In genomic region chr6:108226230-108226629, GRCm38 (mm10) we compare ENCODE assay signal across 21 mouse cellular contexts. TPM values are rescaled to one million over a fixed set of nuclear protein-coding genes. Genes with fewer than 3 reads are reported as not detected.
DNase-seq lines count a peak whose midpoint lies in the region; ATAC-seq lines count a peak whose summit lies in the region.
"Had no signal": no experiment of that assay in that cellular context is flagged by ENCODE, and none has a peak within 500 bp of the region (broad histone marks: within the 10 kb centered on the region; RNA-seq: fewer than 3 reads in every experiment).

No protein-coding gene starts in this region.

- peak; percentile 34 for DNase-seq in embryo, embryonic 10.5 days (ENCODE audit: low spot score)
- DNase-seq in embryo, embryonic 11 days = no peak
- DNase-seq in heart, embryonic 10.5 days (ENCODE audit: low spot score) = no peak
- DNase-seq in embryonic facial prominence, embryonic 10.5 days (ENCODE audit: low spot score) = peak; percentile 34
- DNase-seq in limb, embryonic 10.5 days (ENCODE audit: low spot score) = no peak
- no peak for DNase-seq in hindbrain, embryonic 14.5 days (ENCODE audit: low spot score)
- no peak for DNase-seq in thymus, postnatal 36 days
- DNase-seq: adrenal gland, adult 8-10 months; adrenal gland, postnatal 14 days; adrenal gland, postnatal 36 days; cerebellum, adult 11-12 months; cerebellum, adult 2 months; cerebellum, adult 9-10 months; cerebellum, postnatal 10 days; cerebellum, postnatal 25 days; forebrain, postnatal 0 days had no signal

- H3K9me3 ChIP-seq in heart, embryonic 10.5 days = no peaks in the 10 kb centered on the region
- H3K9me3 ChIP-seq in heart, embryonic 12.5 days (replicated peaks) = no peaks in the 10 kb centered on the region
- no peaks in the 10 kb centered on the region for H3K9me3 ChIP-seq in embryonic facial prominence, embryonic 10.5 days
- H3K9me3 ChIP-seq in limb, embryonic 10.5 days (replicated peaks) = no peaks in the 10 kb centered on the region
- no peaks in the 10 kb centered on the region for H3K9me3 ChIP-seq in hindbrain, embryonic 14.5 days (ENCODE audit: control insufficient read depth, low read length)
- H3K9me3 ChIP-seq: embryonic facial prominence, embryonic 12.5 days; forebrain, embryonic 13.5 days; forebrain, embryonic 15.5 days had no signal

- WGBS in heart, embryonic 10.5 days = 69% methylated on average over 7 of the region's 7 CpGs
- 70% methylated on average over 7 of the region's 7 CpGs for WGBS in heart, embryonic 12.5 days
- 42% methylated on average over 7 of the region's 7 CpGs for WGBS in embryonic facial prominence, embryonic 10.5 days
- 50% methylated on average over 7 of the region's 7 CpGs for WGBS in limb, embryonic 10.5 days
- 70% methylated on average over 7 of the region's 7 CpGs for whole genome bisulfite sequencing in hindbrain, embryonic 14.5 days

- no peak for ATAC-seq in heart, embryonic 12.5 days (ENCODE audit: insufficient number of reproducible peaks, low FRiP score)
- ATAC-seq in hindbrain, embryonic 14.5 days (ENCODE audit: low FRiP score) = no peak
- ATAC-seq: activated CD4-positive, CD25-positive, alpha-beta regulatory T cell, adult 4 months; forebrain, embryonic 13.5 days; forebrain, embryonic 15.5 days; forebrain, postnatal 0 days had no signal

- H3K4me3 ChIP-seq in heart, embryonic 10.5 days = no peak overlapping the region
- H3K4me3 ChIP-seq in heart, embryonic 12.5 days = no peak overlapping the region
- no peak overlapping the region for H3K4me3 ChIP-seq in embryonic facial prominence, embryonic 10.5 days
- no peak overlapping the region for H3K4me3 ChIP-seq in limb, embryonic 10.5 days
- no peak overlapping the region for H3K4me3 ChIP-seq in hindbrain, embryonic 14.5 days (replicated peaks; ENCODE audit: low read length)
- H3K4me3 ChIP-seq: embryonic facial prominence, embryonic 12.5 days; forebrain, embryonic 13.5 days; forebrain, embryonic 15.5 days had no signal

- no peak overlapping the region for H3K9ac ChIP-seq in heart, embryonic 12.5 days
- H3K9ac ChIP-seq in hindbrain, embryonic 14.5 days = no peak overlapping the region
- H3K9ac ChIP-seq: embryonic facial prominence, embryonic 12.5 days; forebrain, embryonic 13.5 days; forebrain, embryonic 15.5 days; forebrain, postnatal 0 days had no signal

- no peaks in the 10 kb centered on the region for H3K36me3 ChIP-seq in heart, embryonic 10.5 days
- H3K36me3 ChIP-seq in heart, embryonic 12.5 days = no peaks in the 10 kb centered on the region
- H3K36me3 ChIP-seq in embryonic facial prominence, embryonic 10.5 days (replicated peaks) = no peaks in the 10 kb centered on the region
- no peaks in the 10 kb centered on the region for H3K36me3 ChIP-seq in limb, embryonic 10.5 days
- no peaks in the 10 kb centered on the region for H3K36me3 ChIP-seq in hindbrain, embryonic 14.5 days (replicated peaks; ENCODE audit: control insufficient read depth, insufficient read depth)
- H3K36me3 ChIP-seq: embryonic facial prominence, embryonic 12.5 days; forebrain, embryonic 15.5 days had no signal

- peak overlapping the region; percentile 25; the same call in 1 of the 2 replicates for H3K27ac ChIP-seq in heart, embryonic 10.5 days
- no peak overlapping the region for H3K27ac ChIP-seq in heart, embryonic 12.5 days (ENCODE audit: poor library complexity, severe bottlenecking)
- H3K27ac ChIP-seq in embryonic facial prominence, embryonic 10.5 days (replicated peaks) = no peak overlapping the region; the same call in 1 of the 2 replicates
- peak overlapping the region; percentile 66; the same call in 1 of the 2 replicates for H3K27ac ChIP-seq in limb, embryonic 10.5 days
- H3K27ac ChIP-seq in hindbrain, embryonic 14.5 days = no peak overlapping the region
- H3K27ac ChIP-seq: embryonic facial prominence, embryonic 12.5 days; forebrain, embryonic 13.5 days; forebrain, embryonic 15.5 days had no signal

- peaks cover 47% of the 10 kb centered on the region for H3K4me1 ChIP-seq in heart, embryonic 10.5 days
- peaks cover 46% of the 10 kb centered on the region for H3K4me1 ChIP-seq in heart, embryonic 12.5 days (replicated peaks)
- peaks cover 38% of the 10 kb centered on the region for H3K4me1 ChIP-seq in embryonic facial prominence, embryonic 10.5 days
- H3K4me1 ChIP-seq in limb, embryonic 10.5 days = peaks cover 24% of the 10 kb centered on the region
- no peaks in the 10 kb centered on the region for H3K4me1 ChIP-seq in hindbrain, embryonic 14.5 days (replicated peaks; ENCODE audit: control insufficient read depth, insufficient read depth, low read length)
- H3K4me1 ChIP-seq: forebrain, embryonic 13.5 days; forebrain, embryonic 15.5 days had no signal

- no peaks in the 10 kb centered on the region for H3K27me3 ChIP-seq in heart, embryonic 10.5 days (ENCODE audit: insufficient read depth, poor library complexity, severe bottlenecking)
- H3K27me3 ChIP-seq in heart, embryonic 12.5 days (replicated peaks) = no peaks in the 10 kb centered on the region
- H3K27me3 ChIP-seq in embryonic facial prominence, embryonic 10.5 days (replicated peaks; ENCODE audit: low read depth, poor library complexity, severe bottlenecking) = no peaks in the 10 kb centered on the region
- H3K27me3 ChIP-seq in limb, embryonic 10.5 days (ENCODE audit: low read depth, poor library complexity, severe bottlenecking) = no peaks in the 10 kb centered on the region
- no peaks in the 10 kb centered on the region for H3K27me3 ChIP-seq in hindbrain, embryonic 14.5 days (ENCODE audit: control insufficient read depth, insufficient read depth, low read length)
- H3K27me3 ChIP-seq: embryonic facial prominence, embryonic 12.5 days; forebrain, embryonic 13.5 days; forebrain, embryonic 15.5 days had no signal

- no peak overlapping the region for H3K4me2 ChIP-seq in heart, embryonic 12.5 days
- no peak overlapping the region for H3K4me2 ChIP-seq in hindbrain, embryonic 14.5 days (replicated peaks)
- H3K4me2 ChIP-seq: embryonic facial prominence, embryonic 12.5 days; forebrain, embryonic 13.5 days; forebrain, embryonic 15.5 days had no signal

RNA-seq across cellular contexts. Expression of gene Itpr1, which starts 13.3 kb away (rescaled TPM):
- polyA plus RNA-seq in heart, embryonic 10.5 days (2016; fragmentation: Nextera tagmentation; extraction: Ambion mirVana) = 14.6 and 19.4 TPM in 2 replicates
- 22.0 and 22.7 TPM in 2 replicates for polyA plus RNA-seq in heart, embryonic 12.5 days (2016; fragmentation: Nextera tagmentation; extraction: Ambion mirVana)
- polyA plus RNA-seq in embryonic facial prominence, embryonic 10.5 days (2016; fragmentation: Nextera tagmentation; extraction: Ambion mirVana) = 10.0 and 11.2 TPM in 2 replicates
- 8.2 and 9.8 TPM in 2 replicates for polyA plus RNA-seq in limb, embryonic 10.5 days (2016; fragmentation: Nextera tagmentation; extraction: Ambion mirVana)
- 6.5 TPM in 2 replicates for polyA plus RNA-seq in hindbrain, embryonic 14.5 days (2014; fragmentation: Nextera tagmentation; extraction: Ambion mirVana)

RNA-seq across cellular contexts. Expression of gene Sumf1, which starts 40.8 kb away (rescaled TPM):
- polyA plus RNA-seq in heart, embryonic 10.5 days (2016; fragmentation: Nextera tagmentation; extraction: Ambion mirVana) = 17.5 and 20.1 TPM in 2 replicates
- 24.6 and 25.2 TPM in 2 replicates for polyA plus RNA-seq in heart, embryonic 12.5 days (2016; fragmentation: Nextera tagmentation; extraction: Ambion mirVana)
- polyA plus RNA-seq in embryonic facial prominence, embryonic 10.5 days (2016; fragmentation: Nextera tagmentation; extraction: Ambion mirVana) = 12.2 and 12.5 TPM in 2 replicates
- polyA plus RNA-seq in limb, embryonic 10.5 days (2016; fragmentation: Nextera tagmentation; extraction: Ambion mirVana) = 12.9 and 14.2 TPM in 2 replicates
- polyA plus RNA-seq in hindbrain, embryonic 14.5 days (2014; fragmentation: Nextera tagmentation; extraction: Ambion mirVana) = 12.0 and 13.5 TPM in 2 replicates

Comparison
In these comparisons a context has a peak if more than half of its experiments do, and no peak if none do; other contexts are left out.
1. DNase-seq: peak in embryo, embryonic 10.5 days (single experiment) and embryonic facial prominence, embryonic 10.5 days (single experiment); none in embryo, embryonic 11 days (single experiment), heart, embryonic 10.5 days (single experiment), limb, embryonic 10.5 days (single experiment), hindbrain, embryonic 14.5 days (single experiment) and thymus, postnatal 36 days (0 of 2).
2. H3K27ac ChIP-seq: peak in heart, embryonic 10.5 days (single experiment) and limb, embryonic 10.5 days (single experiment); none in heart, embryonic 12.5 days (single experiment), embryonic facial prominence, embryonic 10.5 days (single experiment) and hindbrain, embryonic 14.5 days (single experiment).